Mouse (Mus musculus) thymus, adult 2 months (tissue): Measurements from ENCODE around the gene Stip1.

ENCODE experiments used
- CTCF ChIP-seq: fragments of 200-500 bp; IDR thresholded peaks from 2 replicates; pipeline ENCODE4 v1.5.1; 2012; ENCODE audit warnings: mild to moderate bottlenecking, control low read depth, low read length, moderate library complexity, borderline replicate concordance; ENCODE audit not compliant: control insufficient read depth, poor library complexity, insufficient read depth; ENCODE audit errors: extremely low read depth
- POLR2A ChIP-seq: fragments of 200-500 bp; IDR thresholded peaks from 2 replicates; pipeline ENCODE4 v1.6.1; 2012; ENCODE audit warnings: mild to moderate bottlenecking, low read length, control low read depth, moderate library complexity; ENCODE audit not compliant: control insufficient read depth, poor library complexity, insufficient read depth; ENCODE audit errors: extremely low read depth

DNA sequence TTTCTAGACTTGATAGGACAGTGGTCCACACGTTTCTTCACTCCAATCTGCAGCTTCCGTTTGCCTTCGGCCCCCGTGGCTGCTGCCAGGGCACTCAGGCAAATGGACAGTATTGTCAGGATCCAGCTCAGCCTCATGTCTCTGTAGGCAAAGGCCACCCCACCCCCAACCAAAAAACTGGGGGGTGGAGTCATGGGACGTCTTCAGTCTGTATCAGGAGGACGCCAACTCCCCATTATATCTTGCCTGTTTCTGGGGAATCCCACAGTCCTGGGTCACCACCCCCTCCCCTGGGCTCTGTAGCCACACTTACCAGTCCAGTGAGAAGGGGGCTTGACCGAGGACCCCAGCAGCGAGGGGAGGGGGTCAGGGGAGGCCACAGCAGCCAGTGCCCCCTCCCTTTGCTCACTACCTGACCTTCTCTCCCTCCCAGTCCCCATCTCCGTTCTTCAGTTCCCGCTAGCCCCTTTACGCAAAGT is 60.7 kb downstream of the Stip1 start:
- TF ChIP-seq POLR2A (no peak), CTCF (no peak)
